Mouse (Mus musculus): ENCODE measurements around the gene 4930558K02Rik.

The 4930558K02Rik gene

GRCm38 (mm10) chr1:161992389-161992788 lies 13.0 kb upstream of the 4930558K02Rik start:
- no peak for DNase-seq (ENCODE audit: low read depth, low spot score)

- DNase-seq (ENCODE audit: low read depth, low spot score) = no peak
Measured at GRCm38 (mm10) chr1:161991846-161992245, 12.4 kb upstream of the 4930558K02Rik start.

GRCm38 (mm10) chr1:161990684-161991578 lies 11.5 kb upstream of the 4930558K02Rik start:
- no peak for DNase-seq (ENCODE audit: low read depth, low spot score)

GRCm38 (mm10) chr1:161983979-161984566 lies 4.6 kb upstream of the 4930558K02Rik start:
- no peak for DNase-seq (ENCODE audit: low read depth, low spot score)

- DNase-seq (ENCODE audit: low read depth, low spot score) = no peak
Measured at GRCm38 (mm10) chr1:161983451-161983850, 4.0 kb upstream of the 4930558K02Rik start.

GRCm38 (mm10) chr1:161980626-161981298 lies 1.3 kb upstream of the 4930558K02Rik start:
- no peak for DNase-seq (ENCODE audit: low read depth, low spot score)

GRCm38 (mm10) chr1:161980046-161980445 lies 610 bp upstream of the 4930558K02Rik start:
- DNase-seq (ENCODE audit: low read depth, low spot score) = no peak

GRCm38 (mm10) chr1:161978173-161978700 lies 1.2 kb downstream of the 4930558K02Rik start:
- no peak for DNase-seq (ENCODE audit: low read depth, low spot score)

GRCm38 (mm10) chr1:161977331-161977730 lies 2.1 kb downstream of the 4930558K02Rik start:
- DNase-seq (ENCODE audit: low read depth, low spot score) = no peak

- DNase-seq (ENCODE audit: low read depth, low spot score) = peak; percentile 88
Measured at GRCm38 (mm10) chr1:161976255-161977182, 2.9 kb downstream of the 4930558K02Rik start.

GRCm38 (mm10) chr1:161972233-161972632 lies 7.2 kb downstream of the 4930558K02Rik start:
- DNase-seq (ENCODE audit: low read depth, low spot score) = no peak

GRCm38 (mm10) chr1:161970874-161971273 lies 8.6 kb downstream of the 4930558K02Rik start:
- DNase-seq (ENCODE audit: low read depth, low spot score) = no peak

- DNase-seq (ENCODE audit: low read depth, low spot score) = peak; percentile 95
Measured at GRCm38 (mm10) chr1:161968589-161969407, 10.6 kb downstream of the 4930558K02Rik start, which contains the start of gene Pigc. Pigc (plus strand) TSS chr1:161969186.

- no peak for DNase-seq (ENCODE audit: low read depth, low spot score)
Measured at GRCm38 (mm10) chr1:161967936-161968335, 11.5 kb downstream of the 4930558K02Rik start.

- DNase-seq (ENCODE audit: low read depth, low spot score) = peak; percentile 59
Measured at GRCm38 (mm10) chr1:161962465-161963377, 16.7 kb downstream of the 4930558K02Rik start.

GRCm38 (mm10) chr1:161957964-161958950 lies 21.2 kb downstream of the 4930558K02Rik start:
- DNase-seq (ENCODE audit: low read depth, low spot score) = no peak

- no peak for DNase-seq (ENCODE audit: low read depth, low spot score)
Measured at GRCm38 (mm10) chr1:161955846-161956245, 23.6 kb downstream of the 4930558K02Rik start.

- DNase-seq (ENCODE audit: low read depth, low spot score) = no peak
Measured at GRCm38 (mm10) chr1:161952599-161952998, 26.8 kb downstream of the 4930558K02Rik start.

All from A20 (cell line).